Mouse (Mus musculus): ENCODE measurements around the gene Zfp219.

- no peak for TF ChIP-seq CTCF (IDR thresholded peaks at IDR 0.05; ENCODE audit: low read depth)
- no peak for TF ChIP-seq EP300 (IDR thresholded peaks at IDR 0.05; ENCODE audit: low read depth)
Measured at GRCm38 (mm10) chr14:52066135-52066534, 45.6 kb upstream of the Zfp219 start.

All from heart, postnatal 0 days (tissue).